Mouse (Mus musculus): Measurements from ENCODE around the gene Tdrd1. TPM values are rescaled to one million over a fixed set of nuclear protein-coding genes. Genes with fewer than 3 reads are reported as not detected.

The Tdrd1 gene
- polyA plus RNA-seq, 1 experiment from 2014 or later: 0.48 TPM

DNA sequence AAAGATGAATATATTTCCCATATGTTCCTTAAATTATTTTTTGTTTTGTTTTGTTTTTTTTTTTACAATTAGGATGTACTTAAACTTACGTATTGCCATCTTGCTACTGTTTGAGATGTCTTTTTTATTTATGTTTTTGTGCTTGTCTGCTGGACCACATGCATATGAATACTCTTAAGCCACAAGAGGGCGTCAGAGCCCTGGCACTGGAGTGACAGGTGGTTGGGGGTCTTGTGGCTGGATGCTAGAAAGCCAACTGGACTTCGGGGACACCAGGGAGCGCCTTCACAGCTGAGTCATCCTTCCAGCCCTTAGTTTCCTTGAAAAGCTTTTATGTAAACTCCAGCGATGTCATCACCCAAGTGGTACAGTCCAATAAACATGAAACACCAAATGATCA, 17.2 kb upstream of the Tdrd1 start:
- WGBS: 62% methylated on average over 5 of the region's 5 CpGs
- H3K4me3 ChIP-seq: no peak overlapping the region
- no peak overlapping the region for H3K4me2 ChIP-seq (replicated peaks)
- ATAC-seq (ENCODE audit: low FRiP score, low read depth): no peak
- H3K36me3 ChIP-seq: peaks cover 47% of the 10 kb centered on the region
- H3K27ac ChIP-seq (replicated peaks): no peak overlapping the region
- H3K27me3 ChIP-seq: no peaks in the 10 kb centered on the region
- no peaks in the 10 kb centered on the region for H3K9me3 ChIP-seq
- H3K4me1 ChIP-seq: no peaks in the 10 kb centered on the region
- H3K9ac ChIP-seq (replicated peaks): no peak overlapping the region

- H3K27ac ChIP-seq (replicated peaks): no peak overlapping the region
- no peaks in the 10 kb centered on the region for H3K27me3 ChIP-seq
- H3K9me3 ChIP-seq: no peaks in the 10 kb centered on the region
- ATAC-seq (ENCODE audit: low FRiP score, low read depth): no peak
- no peak overlapping the region for H3K9ac ChIP-seq (replicated peaks)
- H3K4me1 ChIP-seq: no peaks in the 10 kb centered on the region
- H3K4me2 ChIP-seq (replicated peaks): no peak overlapping the region
- no peak overlapping the region for H3K4me3 ChIP-seq
- peaks cover 33% of the 10 kb centered on the region for H3K36me3 ChIP-seq
Measured at GRCm38 (mm10) chr19:56810641-56811146, 15.3 kb upstream of the Tdrd1 start.

DNA sequence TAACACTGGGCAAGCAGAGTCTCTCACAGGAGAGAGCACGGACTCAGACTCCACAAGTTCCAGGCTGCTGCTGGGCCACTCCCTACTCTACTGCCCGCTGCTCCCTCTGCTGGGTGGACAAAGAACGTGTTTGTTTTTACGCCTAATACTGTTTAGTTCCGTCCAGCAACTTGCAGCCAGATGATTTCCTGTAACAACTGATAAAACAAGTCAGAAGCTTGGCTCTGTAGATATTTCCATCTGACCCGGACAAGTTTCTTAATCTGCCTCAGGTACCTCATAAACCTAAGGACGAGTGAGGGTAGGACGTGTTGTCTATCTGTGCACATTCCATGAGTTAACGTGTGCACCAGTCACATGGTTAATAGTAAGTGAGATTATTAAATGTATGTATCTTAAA, 14.4 kb upstream of the Tdrd1 start:
- no peaks in the 10 kb centered on the region for H3K9me3 ChIP-seq
- H3K9ac ChIP-seq (replicated peaks): no peak overlapping the region
- no peaks in the 10 kb centered on the region for H3K27me3 ChIP-seq
- H3K27ac ChIP-seq (replicated peaks): no peak overlapping the region
- ATAC-seq (ENCODE audit: low FRiP score, low read depth): no peak
- H3K4me2 ChIP-seq (replicated peaks): no peak overlapping the region
- whole genome bisulfite sequencing: 48% methylated on average over 9 of the region's 9 CpGs
- H3K4me1 ChIP-seq: 0 out of 2 replicates have a peak, but pooled peaks cover 5% of the 10 kb centered on the region
- peaks cover 28% of the 10 kb centered on the region for H3K36me3 ChIP-seq
- H3K4me3 ChIP-seq: no peak overlapping the region

- ATAC-seq (ENCODE audit: low FRiP score, low read depth): no peak
- Histone ChIP-seq H3K4me2 (replicated peaks) (no peak overlapping the region), H3K27ac (replicated peaks) (no peak overlapping the region), H3K36me3 (peaks cover 11% of the 10 kb centered on the region), H3K9ac (replicated peaks) (no peak overlapping the region), H3K9me3 (no peaks in the 10 kb centered on the region), H3K27me3 (no peaks in the 10 kb centered on the region), H3K4me1 (peaks cover 15% of the 10 kb centered on the region), H3K4me3 (no peak overlapping the region)
- 88% methylated on average over 4 of the region's 4 CpGs for WGBS
Measured at GRCm38 (mm10) chr19:56813360-56813759, 12.6 kb upstream of the Tdrd1 start.

GRCm38 (mm10) chr19:56817851-56818526, 8.0 kb upstream of the Tdrd1 start:
- 80% methylated on average over 14 of the region's 14 CpGs for WGBS
- Histone ChIP-seq H3K9me3 (no peaks in the 10 kb centered on the region), H3K4me1 (peaks cover 31% of the 10 kb centered on the region), H3K27me3 (no peaks in the 10 kb centered on the region), H3K36me3 (0 out of 2 replicates have a peak, but pooled peaks cover 3% of the 10 kb centered on the region), H3K27ac (replicated peaks) (no peak overlapping the region), H3K4me3 (no peak overlapping the region), H3K4me2 (replicated peaks) (no peak overlapping the region), H3K9ac (replicated peaks) (no peak overlapping the region)
- no peak for ATAC-seq (ENCODE audit: low FRiP score, low read depth)

DNA sequence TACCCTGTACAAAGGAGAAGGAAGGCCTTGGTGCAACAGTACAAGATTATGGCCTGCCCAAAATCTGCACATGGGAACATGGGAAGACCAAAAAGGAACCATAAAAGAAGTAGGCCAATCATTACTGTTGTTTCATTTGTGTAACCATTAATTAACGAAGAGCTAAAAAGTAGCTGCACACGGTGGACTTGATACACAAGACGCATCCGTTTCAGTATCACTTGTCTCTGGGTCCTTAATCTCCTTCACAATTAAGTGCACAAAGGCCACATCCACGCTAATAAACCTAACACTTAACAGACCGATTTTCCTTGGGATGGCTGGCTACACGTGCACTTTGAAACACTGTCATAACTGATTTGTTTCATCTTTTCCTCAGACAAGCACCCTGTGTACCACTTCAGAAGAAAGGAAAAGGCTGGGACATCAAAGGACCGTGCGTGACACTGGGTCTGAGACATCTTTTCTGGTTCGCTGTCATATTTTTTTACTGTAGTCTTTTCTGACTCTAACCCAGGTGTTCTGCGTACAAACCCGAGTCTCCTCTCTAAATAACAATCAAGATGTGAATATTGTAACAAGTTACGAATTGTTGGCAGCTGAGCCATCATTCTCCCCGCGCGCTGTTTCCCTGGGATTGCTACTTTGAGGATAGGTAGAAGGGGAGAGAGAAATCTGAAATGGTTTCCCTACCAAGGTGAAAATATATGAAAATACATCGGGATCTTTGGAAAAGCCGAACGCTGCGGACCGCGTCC, 4.8 kb upstream of the Tdrd1 start:
- Histone ChIP-seq H3K9me3 (no peaks in the 10 kb centered on the region), H3K9ac (replicated peaks) (peak overlapping the region; percentile 91), H3K4me1 (peaks cover 30% of the 10 kb centered on the region), H3K4me3 (peak overlapping the region; percentile 74), H3K27ac (replicated peaks) (peak overlapping the region; percentile 85), H3K36me3 (no peaks in the 10 kb centered on the region), H3K27me3 (peaks cover 15% of the 10 kb centered on the region), H3K4me2 (replicated peaks) (peak overlapping the region; percentile 80)
- whole genome bisulfite sequencing: 7% methylated on average over 22 of the region's 22 CpGs
- no peak for ATAC-seq (ENCODE audit: low FRiP score, low read depth)

GRCm38 (mm10) chr19:56821798-56822447, 4.1 kb upstream of the Tdrd1 start, which contains the start of gene Ccdc186:
Gene Ccdc186, minus strand, starts transcription at chr19:56822190.
- Histone ChIP-seq H3K4me1 (peaks cover 25% of the 10 kb centered on the region), H3K36me3 (no peaks in the 10 kb centered on the region), H3K9me3 (no peaks in the 10 kb centered on the region), H3K9ac (replicated peaks) (peak within 1 kb of the TSS; percentile 91), H3K27ac (replicated peaks) (peak within 1 kb of the TSS; percentile 85), H3K4me3 (peak within 1 kb of the TSS; percentile 74), H3K27me3 (peaks cover 17% of the 10 kb centered on the region), H3K4me2 (replicated peaks) (peak within 1 kb of the TSS; percentile 80)
- ATAC-seq (ENCODE audit: low FRiP score, low read depth): peak; percentile 97
- under 1% methylated on average over 78 of the region's 79 CpGs for WGBS

DNA sequence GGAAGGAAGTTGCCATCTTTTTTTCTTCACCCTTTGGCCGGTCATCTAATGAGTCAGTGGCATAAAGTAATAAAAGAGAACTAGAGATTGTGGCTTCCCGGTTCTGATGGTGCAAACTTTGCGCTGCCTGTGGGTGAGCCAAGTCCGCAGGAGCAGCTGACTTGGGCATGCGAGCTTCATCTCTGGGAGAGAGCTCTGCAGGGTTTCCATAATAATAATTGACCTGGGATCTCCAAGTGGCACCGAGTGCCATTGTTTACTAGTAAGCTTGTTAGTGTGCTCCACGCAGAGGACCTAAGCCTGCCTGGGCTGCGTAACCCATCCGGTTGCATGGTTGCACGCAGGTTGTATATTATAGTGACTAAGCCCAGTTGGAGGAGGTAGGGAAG, 3.6 kb upstream of the Tdrd1 start:
- WGBS: 19% methylated on average over 10 of the region's 10 CpGs
- no peak overlapping the region for H3K27ac ChIP-seq (replicated peaks)
- no peaks in the 10 kb centered on the region for H3K9me3 ChIP-seq
- H3K4me1 ChIP-seq: peaks cover 25% of the 10 kb centered on the region
- peak overlapping the region; percentile 74 for H3K4me3 ChIP-seq
- no peaks in the 10 kb centered on the region for H3K36me3 ChIP-seq
- peak; percentile 23 for ATAC-seq (ENCODE audit: low FRiP score, low read depth)
- H3K9ac ChIP-seq (replicated peaks): peak overlapping the region; percentile 51; the same call in 1 of the 2 replicates
- peak overlapping the region; percentile 80 for H3K4me2 ChIP-seq (replicated peaks)
- H3K27me3 ChIP-seq: peaks cover 17% of the 10 kb centered on the region

- no peak for ATAC-seq (ENCODE audit: low FRiP score, low read depth)
- H3K9me3 ChIP-seq: no peaks in the 10 kb centered on the region
- H3K27me3 ChIP-seq: peaks cover 17% of the 10 kb centered on the region
- no peaks in the 10 kb centered on the region for H3K4me1 ChIP-seq
- no peak overlapping the region for H3K4me3 ChIP-seq
- H3K27ac ChIP-seq (replicated peaks): no peak overlapping the region
- 91% methylated on average over 11 of the region's 11 CpGs for WGBS
- H3K36me3 ChIP-seq: no peaks in the 10 kb centered on the region
- no peak overlapping the region for H3K9ac ChIP-seq (replicated peaks)
- no peak overlapping the region for H3K4me2 ChIP-seq (replicated peaks)
Measured at GRCm38 (mm10) chr19:56828305-56828704, 2.3 kb downstream of the Tdrd1 start.

- Histone ChIP-seq H3K4me3 (no peak overlapping the region), H3K27me3 (peaks cover 13% of the 10 kb centered on the region), H3K9ac (replicated peaks) (no peak overlapping the region), H3K4me1 (no peaks in the 10 kb centered on the region), H3K27ac (replicated peaks) (no peak overlapping the region), H3K4me2 (replicated peaks) (no peak overlapping the region), H3K9me3 (no peaks in the 10 kb centered on the region), H3K36me3 (no peaks in the 10 kb centered on the region)
- ATAC-seq (ENCODE audit: low FRiP score, low read depth): no peak
- 89% methylated on average over 9 of the region's 9 CpGs for WGBS
Measured at GRCm38 (mm10) chr19:56829267-56829666, 3.3 kb downstream of the Tdrd1 start.

- Histone ChIP-seq H3K36me3 (no peaks in the 10 kb centered on the region), H3K9ac (replicated peaks) (no peak overlapping the region), H3K4me2 (replicated peaks) (no peak overlapping the region), H3K9me3 (no peaks in the 10 kb centered on the region), H3K27me3 (peaks cover 12% of the 10 kb centered on the region), H3K4me1 (no peaks in the 10 kb centered on the region), H3K27ac (replicated peaks) (no peak overlapping the region), H3K4me3 (no peak overlapping the region)
- 91% methylated on average over 4 of the region's 4 CpGs for WGBS
- no peak for ATAC-seq (ENCODE audit: low FRiP score, low read depth)
Measured at GRCm38 (mm10) chr19:56830163-56830562, 4.2 kb downstream of the Tdrd1 start.

DNA sequence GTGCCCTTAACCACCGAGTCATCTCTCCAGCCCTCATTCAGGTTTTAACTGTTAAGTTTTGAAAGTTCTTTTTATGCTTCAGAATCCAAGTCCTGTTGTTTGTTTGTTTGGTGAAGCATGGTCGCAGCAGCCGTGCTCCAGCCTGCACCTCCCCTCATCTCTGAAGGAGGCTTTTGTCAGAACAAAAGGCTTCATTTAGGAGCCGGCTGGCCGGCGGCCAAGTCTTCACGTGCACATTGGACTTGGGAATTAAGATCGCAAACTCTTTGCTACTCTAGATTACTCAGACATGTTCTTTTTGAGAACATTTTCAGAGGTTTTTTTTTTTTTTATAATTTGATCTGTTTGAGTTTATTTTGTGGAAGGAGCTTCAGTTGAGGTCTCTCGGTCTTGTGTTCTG, 9.3 kb downstream of the Tdrd1 start:
- Histone ChIP-seq H3K4me3 (no peak overlapping the region), H3K9me3 (no peaks in the 10 kb centered on the region), H3K27ac (replicated peaks) (no peak overlapping the region), H3K36me3 (no peaks in the 10 kb centered on the region), H3K4me2 (replicated peaks) (no peak overlapping the region), H3K4me1 (0 out of 2 replicates have a peak, but pooled peaks cover 3% of the 10 kb centered on the region), H3K9ac (replicated peaks) (no peak overlapping the region), H3K27me3 (no peaks in the 10 kb centered on the region)
- ATAC-seq (ENCODE audit: low FRiP score, low read depth): no peak
- 53% methylated on average over 9 of the region's 9 CpGs for WGBS

Data from midbrain, embryonic 12.5 days (tissue).